Mouse (Mus musculus) embryonic fibroblast, embryonic 13.5 days (primary cell): Measurements from ENCODE around the gene Tagln.
A peak's percentile ranks its signal among the peaks of the same experiment; 100 is the strongest.

Experiments
- CTCF ChIP-seq: IDR thresholded peaks from 2 replicates; pipeline ENCODE4 v1.5.1; 2011; ENCODE audit warnings: mild to moderate bottlenecking, control low read depth, low read length, moderate library complexity, borderline replicate concordance; ENCODE audit not compliant: insufficient read depth
- POLR2A ChIP-seq: IDR thresholded peaks from 2 replicates; pipeline ENCODE4 v1.6.1; 2011; ENCODE audit warnings: low read depth, mild to moderate bottlenecking, control low read depth, low read length, moderate library complexity

- TF ChIP-seq POLR2A, result peak; percentile 85
- TF ChIP-seq CTCF, result peak; percentile 66
Measured at GRCm38 (mm10) chr9:45906355-45907077, 29.3 kb downstream of the Tagln start, which contains the start of the genes Pcsk7 and Rnf214.
